Mouse (Mus musculus) Patski (cell line): ENCODE data around the gene Mtcl1. TPM values are rescaled to one million over a fixed set of nuclear protein-coding genes. Genes with fewer than 3 reads are reported as not detected.

Source experiments
- ATAC-seq: fragments of 100-300 bp; one replicate; pipeline ENCODE4 v1.8.0; 2021
- CTCF ChIA-PET: fragments of 350-600 bp; sonication (Branson Sonifier 250); formaldehyde crosslinking; loops from one replicate; lab custom pipeline; 2022; ENCODE audit warnings: inconsistent platforms; lab: Charles Lee
- POLR2A ChIA-PET: fragments of 350-600 bp; sonication (Branson Sonifier 250); formaldehyde crosslinking; loops from one replicate; lab custom pipeline; 2022; ENCODE audit warnings: antibody characterized with exemption, inconsistent platforms; lab: Charles Lee
- DNase-seq: peaks from one replicate; pipeline ENCODE4 v3.0.0-alpha.2; 2011; ENCODE audit warnings: low read depth, low spot score
- H3K27me3 ChIP-seq: fragments of 371-371 bp; one replicate; pipeline ENCODE4 v1.5.1; 2021
- CTCF ChIP-seq: fragments of 100-300 bp; IDR thresholded peaks from one replicate; pipeline ENCODE4 v1.5.1; 2021
- in situ Hi-C: fragments of 300-500 bp; cut with MboI; formaldehyde crosslinking; loops from 3 replicates; pipeline ENCODE4 v1.11.1; 2018; ENCODE audit warnings: low pct_unique_long_range_greater_than_20kb, mixed read lengths
- polyA plus RNA-seq: library from polyadenylated mRNA; unstranded; gene quantifications from one replicate; pipeline ENCODE4 v1.2.3, GENCODE M21; 2021

Mtcl1 gene
- polyA plus RNA-seq, 1 experiment from 2014 or later: 17.5 TPM

DNA sequence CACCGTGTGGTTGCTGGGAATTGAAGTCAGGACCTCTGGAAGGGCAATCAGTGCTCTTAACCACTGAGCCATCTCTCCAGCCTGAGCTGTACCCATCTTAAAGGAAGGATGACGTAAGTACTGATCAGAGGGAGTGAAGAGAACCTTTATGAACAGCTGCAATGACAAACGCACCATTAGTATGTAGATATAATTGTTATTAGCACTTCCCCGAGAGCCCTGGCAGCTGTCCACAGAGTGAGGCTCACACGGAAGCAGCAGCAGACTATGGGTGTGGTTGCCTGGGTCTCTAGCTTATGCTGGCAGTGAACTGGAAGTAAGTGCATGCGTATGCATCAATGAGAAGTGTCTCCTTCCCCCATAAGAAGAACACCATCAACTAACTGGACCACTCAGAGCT lies 118.3 kb downstream of the Mtcl1 start:
- CTCF ChIA-PET: no interaction called here
- H3K27me3 ChIP-seq: no peaks in the 10 kb centered on the region
- DNase-seq (no peak), ATAC-seq (no peak)
- TF ChIP-seq CTCF: no peak
- POLR2A ChIA-PET: interaction anchor here (0.8 kb wide), 1 partner anchor 8 kb away, joined by 4 read pairs; no protein-coding TSS in a partner anchor
- in situ Hi-C loops: no loop called here

DNA sequence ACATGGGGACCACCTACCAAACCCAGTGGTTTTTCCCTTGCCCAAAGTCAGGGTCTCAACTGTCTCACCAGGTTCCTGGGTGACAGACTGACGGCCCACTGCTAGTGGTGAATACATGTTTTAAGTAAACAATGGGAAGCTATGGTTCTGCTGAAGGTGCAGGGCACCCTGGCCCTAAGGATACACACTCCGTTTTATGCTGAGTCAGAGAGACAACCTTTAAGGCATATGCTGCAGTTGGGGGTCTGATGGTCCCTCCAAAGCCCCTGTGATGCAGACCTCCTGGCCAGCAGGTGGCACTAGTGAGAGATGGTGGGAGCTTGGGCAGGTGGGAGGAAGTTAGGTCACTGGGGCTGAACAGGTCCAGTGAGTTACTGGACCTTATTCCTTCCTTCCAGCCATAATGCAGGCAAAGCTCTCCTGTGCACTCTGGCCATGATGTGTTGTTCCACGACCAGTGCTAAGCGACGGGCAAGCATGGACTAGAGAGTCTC lies 123.0 kb downstream of the Mtcl1 start:
- in situ Hi-C loops: no loop called here
- TF ChIP-seq CTCF: peak; percentile 48
- ChIA-PET POLR2A (no interaction called here), CTCF (interaction anchor here (1.0 to 3.7 kb wide), 5 partner anchors 9 to 129 kb away, joined by 3 to 11 read pairs (median 4); no protein-coding TSS in a partner anchor)
- DNase-seq: no peak
- H3K27me3 ChIP-seq: no peaks in the 10 kb centered on the region
- ATAC-seq: no peak

DNA sequence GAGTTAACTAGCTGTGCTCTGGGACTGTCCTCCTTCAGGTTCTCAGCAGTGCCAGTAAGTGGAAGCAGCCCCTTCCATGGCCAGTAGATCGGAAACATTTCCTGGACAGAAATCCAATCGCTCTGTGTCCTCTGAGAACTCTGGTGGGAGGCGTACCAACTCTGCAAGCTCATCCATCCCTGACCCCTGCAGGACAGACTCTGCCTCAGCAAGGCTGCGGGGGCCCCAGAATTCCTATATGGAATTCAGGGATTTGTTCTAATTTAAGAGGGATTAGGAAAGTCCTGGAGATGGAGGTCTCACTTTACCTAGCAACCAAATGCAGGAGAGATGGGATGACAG lies 123.4 kb downstream of the Mtcl1 start:
- CTCF ChIA-PET: interaction anchor here (1.2 to 3.7 kb wide), 4 partner anchors 10 to 30 kb away, joined by 3 to 11 read pairs (median 4); no protein-coding TSS in a partner anchor

GRCm38 (mm10) chr17:66325440-66326203 lies 123.9 kb downstream of the Mtcl1 start:
- POLR2A ChIA-PET: no interaction called here

More for the DNA sequence above, 123.4 kb downstream of the Mtcl1 start:
- in situ Hi-C loops: no loop called here
- no peak for DNase-seq
- TF ChIP-seq CTCF: no peak
- H3K27me3 ChIP-seq: no peaks in the 10 kb centered on the region
- ATAC-seq: no peak
- POLR2A ChIA-PET: no interaction called here

GRCm38 (mm10) chr17:66324836-66325235 lies 124.7 kb downstream of the Mtcl1 start:
- ChIA-PET CTCF (interaction anchor here (1.2 to 3.7 kb wide), 3 partner anchors 10 to 84 kb away, joined by 3 to 11 read pairs (median 6); no protein-coding TSS in a partner anchor), POLR2A (no interaction called here)
- DNase-seq: no peak
- TF ChIP-seq CTCF: no peak
- ATAC-seq: no peak
- no peaks in the 10 kb centered on the region for H3K27me3 ChIP-seq
- in situ Hi-C loops: no loop called here

More at GRCm38 (mm10) chr17:66325440-66326203, 123.9 kb downstream of the Mtcl1 start:
- CTCF ChIA-PET: interaction anchor here (1.2 to 3.7 kb wide), 5 partner anchors 10 to 29 kb away, joined by 3 to 11 read pairs (median 4); no protein-coding TSS in a partner anchor
- ATAC-seq: no peak
- no peak for TF ChIP-seq CTCF
- DNase-seq: no peak
- in situ Hi-C loops: no loop called here
- H3K27me3 ChIP-seq: no peaks in the 10 kb centered on the region

GRCm38 (mm10) chr17:66322646-66323255 lies 126.8 kb downstream of the Mtcl1 start:
- in situ Hi-C loops: no loop called here
- no peak for DNase-seq
- ChIA-PET CTCF (interaction anchor here (0.7 to 1.5 kb wide), 2 partner anchors 12 to 24 kb away, joined by 3 read pairs; no protein-coding TSS in a partner anchor), POLR2A (interaction anchor here (0.6 kb wide), 1 partner anchor 9 kb away, joined by 4 read pairs; no protein-coding TSS in a partner anchor)
- ATAC-seq: no peak
- no peak for TF ChIP-seq CTCF
- no peaks in the 10 kb centered on the region for H3K27me3 ChIP-seq

GRCm38 (mm10) chr17:66321933-66322332 lies 127.6 kb downstream of the Mtcl1 start:
- POLR2A ChIA-PET: interaction anchor here (0.7 kb wide), 1 partner anchor 527 kb away, joined by 3 read pairs; no protein-coding TSS in a partner anchor
- no peak for DNase-seq
- no peaks in the 10 kb centered on the region for H3K27me3 ChIP-seq
- TF ChIP-seq CTCF: no peak
- CTCF ChIA-PET: interaction anchor here (1.5 kb wide), 1 partner anchor 12 kb away, joined by 3 read pairs; no protein-coding TSS in a partner anchor
- in situ Hi-C loops: no loop called here
- no peak for ATAC-seq

DNA sequence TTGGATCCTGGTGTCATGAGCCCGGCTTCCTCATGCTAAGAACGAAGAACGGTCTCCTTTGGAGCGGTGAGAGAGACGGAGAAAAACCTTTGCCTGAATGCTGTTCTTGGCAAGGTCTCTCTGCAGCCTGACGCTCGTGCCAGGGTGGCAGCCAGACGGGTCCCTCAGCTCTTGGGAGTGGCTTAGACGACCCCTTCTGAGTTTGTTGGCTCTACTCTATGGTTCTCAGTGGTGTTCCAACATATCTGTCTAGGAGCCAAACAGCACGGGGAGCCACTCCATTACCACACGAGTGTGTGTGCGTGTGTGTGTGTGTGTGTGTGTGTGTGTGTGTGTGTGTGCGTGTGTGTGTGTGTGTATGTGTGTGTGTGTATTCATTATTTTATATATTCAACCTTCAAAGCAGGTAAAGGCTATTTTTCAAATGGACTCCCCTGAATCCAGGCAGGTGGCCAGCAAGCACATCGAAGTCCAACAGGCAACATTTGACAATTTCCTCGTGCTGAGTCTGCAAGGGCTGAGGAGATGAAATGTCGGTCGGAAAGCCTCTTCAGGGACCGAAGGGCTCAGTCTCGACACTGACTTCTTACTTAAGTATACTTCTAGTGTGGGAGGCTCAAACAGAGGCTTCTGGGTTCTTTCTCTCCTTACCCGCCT lies 128.7 kb downstream of the Mtcl1 start:
- in situ Hi-C loops: no loop called here
- no peak for ATAC-seq
- H3K27me3 ChIP-seq: no peaks in the 10 kb centered on the region
- POLR2A ChIA-PET: no interaction called here
- no peak for TF ChIP-seq CTCF
- CTCF ChIA-PET: no interaction called here
- DNase-seq: no peak

- in situ Hi-C loops: no loop called here
- TF ChIP-seq CTCF: no peak
- H3K27me3 ChIP-seq: no peaks in the 10 kb centered on the region
- ChIA-PET CTCF (interaction anchor here (1.0 kb wide), 1 partner anchor 83 kb away, joined by 3 read pairs; no protein-coding TSS in a partner anchor), POLR2A (no interaction called here)
- ATAC-seq (no peak), DNase-seq (no peak)
Measured at GRCm38 (mm10) chr17:66318031-66318430, 131.5 kb downstream of the Mtcl1 start.

- TF ChIP-seq CTCF: no peak
- ChIA-PET POLR2A (no interaction called here), CTCF (interaction anchor here (1.0 kb wide), 1 partner anchor 83 kb away, joined by 3 read pairs; no protein-coding TSS in a partner anchor)
- no peak for ATAC-seq
- in situ Hi-C loops: no loop called here
- DNase-seq: no peak
- H3K27me3 ChIP-seq: no peaks in the 10 kb centered on the region
Measured at GRCm38 (mm10) chr17:66317576-66317975, 132.0 kb downstream of the Mtcl1 start.
